Mouse (Mus musculus): ENCODE measurements around the gene Arfgap1.

The Arfgap1 gene

GRCm38 (mm10) chr2:180967010-180967763 is at the start of gene Arfgap1:
Gene Arfgap1, plus strand, starts transcription at chr2:180967225.
- in situ Hi-C loops (cut with MboI, MseI) = no loop called here

GRCm38 (mm10) chr2:180919913-180920809 is 46.9 kb upstream of the Arfgap1 start:
- in situ Hi-C loops (cut with MboI, MseI) = no loop called here

GRCm38 (mm10) chr2:180920810-180921400 is 46.1 kb upstream of the Arfgap1 start, which contains the start of gene Ythdf1:
Gene Ythdf1, minus strand, starts transcription at chr2:180920949.
- in situ Hi-C loops (cut with MboI, MseI) = no loop called here

GRCm38 (mm10) chr2:180922739-180923138 is 44.3 kb upstream of the Arfgap1 start:
- in situ Hi-C loops (cut with MboI, MseI) = no loop called here

GRCm38 (mm10) chr2:180925176-180925575 is 41.8 kb upstream of the Arfgap1 start:
- in situ Hi-C loops (cut with MboI, MseI) = no loop called here

- in situ Hi-C loops (cut with MboI, MseI) = no loop called here
These were observed 38.3 kb upstream of the Arfgap1 start, which contains the start of gene Birc7 for GRCm38 (mm10) chr2:180928723-180929122. Gene Birc7, plus strand, starts transcription at chr2:180929023.

DNA sequence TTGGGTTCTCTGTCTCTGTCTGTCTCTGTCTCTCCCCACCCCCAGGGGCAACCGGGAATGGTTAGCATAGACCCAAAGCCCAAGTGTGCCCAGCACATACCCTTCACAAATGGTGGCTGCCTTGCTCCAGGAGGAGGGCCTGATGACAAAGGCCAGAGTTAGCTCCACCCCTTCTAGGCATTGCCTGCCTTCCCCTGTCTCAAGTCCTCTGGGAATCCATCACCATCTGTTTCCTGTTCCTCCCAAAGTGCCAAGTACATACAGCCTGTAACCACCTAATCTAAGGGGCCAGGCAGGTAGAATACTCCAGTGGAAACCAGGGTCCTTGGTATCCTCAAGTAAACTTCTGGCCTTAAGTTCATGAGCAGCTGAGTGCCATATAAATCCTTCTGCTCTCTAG is 34.6 kb upstream of the Arfgap1 start:
- in situ Hi-C loops (cut with MboI, MseI) = loop anchor here (5.0 kb wide), 1 partner anchor 125 kb away; no protein-coding TSS in a partner anchor

DNA sequence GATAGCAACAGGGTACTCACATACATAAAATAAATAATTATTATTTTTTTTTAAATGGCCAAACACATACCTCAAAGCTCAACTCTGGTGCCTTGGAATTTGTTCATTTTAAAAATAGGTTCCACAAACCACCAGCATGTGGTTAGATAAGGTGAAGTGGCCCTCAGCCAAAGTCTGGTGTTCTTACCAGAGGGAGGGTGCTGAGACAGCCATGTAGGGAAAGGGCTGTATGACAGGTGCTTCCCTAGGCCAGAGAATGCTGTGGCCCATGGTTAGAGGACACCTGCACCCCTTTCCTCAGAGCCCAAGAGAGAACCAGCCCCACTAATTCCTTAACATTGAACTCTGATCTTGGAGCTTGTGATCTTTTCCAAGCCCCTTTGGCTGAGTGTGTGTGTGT is 26.8 kb upstream of the Arfgap1 start:
- in situ Hi-C loops (cut with MboI, MseI) = loop anchor here (10.0 kb wide), 1 partner anchor 515 kb away; the partner anchor contains the start of gene Zbtb46

DNA sequence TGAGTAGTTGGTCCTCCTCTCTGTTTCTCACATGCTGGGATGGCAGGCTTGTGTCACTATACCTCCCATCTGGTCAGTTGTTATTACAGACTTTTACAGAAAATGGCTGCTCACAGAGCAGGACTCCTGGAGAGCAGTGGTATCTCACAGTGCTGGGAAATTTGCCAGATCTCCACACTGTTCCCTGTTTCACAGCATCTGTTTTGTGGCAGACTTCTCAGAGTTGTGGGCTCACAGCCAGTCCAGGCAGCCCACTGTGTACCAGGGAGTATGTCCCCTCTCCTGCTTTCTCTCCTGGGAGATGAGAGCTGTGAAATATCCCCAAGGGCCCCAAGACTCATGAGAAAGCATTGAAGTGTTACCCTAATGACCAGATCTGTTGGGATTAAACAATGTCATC is 25.2 kb upstream of the Arfgap1 start:
- in situ Hi-C loops (cut with MboI, MseI) = loop anchor here (10.0 kb wide), 1 partner anchor 513 kb away; the partner anchor contains the start of gene Zbtb46

GRCm38 (mm10) chr2:180949947-180950346 is 17.1 kb upstream of the Arfgap1 start:
- in situ Hi-C loops (cut with MboI, MseI) = loop anchor here (10.0 kb wide), 1 partner anchor 505 kb away; the partner anchor contains the start of gene Zbtb46

GRCm38 (mm10) chr2:180952731-180953171 is 14.3 kb upstream of the Arfgap1 start:
- in situ Hi-C loops (cut with MboI, MseI) = no loop called here

GRCm38 (mm10) chr2:180953638-180954037 is 13.4 kb upstream of the Arfgap1 start:
- in situ Hi-C loops (cut with MboI, MseI) = no loop called here

DNA sequence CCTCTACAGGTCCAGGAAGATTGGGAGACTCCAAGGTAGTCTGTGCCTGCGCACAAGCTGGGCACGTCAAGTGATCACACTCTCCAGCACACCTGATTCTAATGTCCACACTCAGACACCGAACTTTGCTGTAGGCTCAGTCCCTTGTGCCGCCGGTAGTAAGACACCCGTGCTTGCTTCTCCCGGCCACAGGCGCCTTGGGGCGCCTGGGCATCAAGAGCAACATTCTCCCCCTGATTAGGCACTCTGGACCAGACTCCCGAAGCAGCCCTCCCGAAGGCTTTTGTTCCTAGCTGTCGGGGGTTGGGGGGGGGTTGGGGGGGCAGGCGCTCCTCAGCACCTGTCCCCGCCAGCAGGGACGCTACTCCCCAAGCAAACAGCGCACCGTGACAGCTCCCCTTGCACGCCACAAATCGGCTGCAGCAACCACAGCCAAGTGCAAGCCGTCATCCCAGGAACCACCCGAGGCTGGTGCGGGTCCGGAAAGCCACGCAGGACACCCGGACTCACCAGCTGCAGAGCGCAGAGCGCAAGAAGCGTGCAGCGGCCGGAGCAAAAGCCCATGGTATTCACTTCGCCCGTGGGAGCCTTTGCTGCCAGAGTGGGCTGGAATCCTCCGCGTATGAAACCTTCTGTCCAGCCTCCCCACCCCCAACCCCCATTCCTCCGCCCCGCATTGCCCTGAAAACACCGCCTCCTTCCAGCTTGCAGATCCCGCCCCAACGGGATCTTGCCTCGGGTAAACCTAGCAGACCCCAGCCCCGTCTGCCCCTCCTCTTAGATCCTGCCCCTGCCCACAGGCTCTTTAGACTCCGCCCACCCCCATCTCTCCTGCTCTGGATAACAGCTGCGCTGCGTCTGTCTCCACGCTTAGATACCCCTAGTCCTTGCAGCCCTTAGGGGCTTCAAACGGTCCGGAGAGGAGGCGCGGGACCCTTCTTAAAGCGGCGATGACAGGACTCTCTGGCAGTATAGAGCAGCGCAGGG is 12.7 kb upstream of the Arfgap1 start, which contains the start of gene Nkain4:
TSS of gene Nkain4 (minus strand) at position 639 of the 987 bp plus-strand sequence.
- in situ Hi-C loops (cut with MboI, MseI) = no loop called here

- in situ Hi-C loops (cut with MboI, MseI) = no loop called here
These were observed 7.4 kb upstream of the Arfgap1 start for GRCm38 (mm10) chr2:180959605-180960004.

GRCm38 (mm10) chr2:180960187-180960586 is 6.8 kb upstream of the Arfgap1 start:
- in situ Hi-C loops (cut with MboI, MseI) = no loop called here

DNA sequence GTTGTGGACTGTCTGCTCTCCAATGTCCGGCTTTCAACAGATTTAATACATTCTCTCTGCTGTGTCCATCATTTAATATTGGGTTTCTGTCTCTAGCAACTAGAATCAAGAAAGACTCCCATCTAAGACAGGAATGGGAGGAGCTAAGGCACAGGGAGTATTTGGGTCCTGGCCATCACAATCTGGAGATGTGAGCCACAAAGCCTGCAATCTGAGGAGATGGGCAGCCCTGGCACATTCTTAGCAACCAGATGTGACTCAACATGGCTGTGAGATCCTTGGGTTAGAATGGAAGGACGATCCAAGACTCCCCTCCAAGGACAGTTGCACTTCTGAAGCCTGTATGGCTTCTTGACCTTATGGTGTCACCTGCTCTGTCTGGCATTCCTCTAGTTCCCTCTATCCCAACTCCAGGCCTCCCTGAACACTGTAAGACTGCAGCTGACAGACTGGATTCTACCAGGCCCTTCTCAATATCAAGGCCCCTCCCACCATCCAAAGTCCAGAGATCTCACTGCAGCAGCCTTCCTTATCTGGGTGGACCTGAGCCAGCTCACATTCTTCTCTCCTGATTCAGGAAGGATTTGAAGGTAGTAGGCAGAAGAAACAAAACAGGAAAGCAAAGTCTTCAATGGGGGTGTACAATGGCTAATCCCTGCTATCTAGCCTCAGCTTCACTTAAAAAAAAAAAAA is 4.3 kb upstream of the Arfgap1 start:
- in situ Hi-C loops (cut with MboI, MseI) = no loop called here

- in situ Hi-C loops (cut with MboI, MseI) = no loop called here
These were observed 3.1 kb upstream of the Arfgap1 start for GRCm38 (mm10) chr2:180963956-180964355.

DNA sequence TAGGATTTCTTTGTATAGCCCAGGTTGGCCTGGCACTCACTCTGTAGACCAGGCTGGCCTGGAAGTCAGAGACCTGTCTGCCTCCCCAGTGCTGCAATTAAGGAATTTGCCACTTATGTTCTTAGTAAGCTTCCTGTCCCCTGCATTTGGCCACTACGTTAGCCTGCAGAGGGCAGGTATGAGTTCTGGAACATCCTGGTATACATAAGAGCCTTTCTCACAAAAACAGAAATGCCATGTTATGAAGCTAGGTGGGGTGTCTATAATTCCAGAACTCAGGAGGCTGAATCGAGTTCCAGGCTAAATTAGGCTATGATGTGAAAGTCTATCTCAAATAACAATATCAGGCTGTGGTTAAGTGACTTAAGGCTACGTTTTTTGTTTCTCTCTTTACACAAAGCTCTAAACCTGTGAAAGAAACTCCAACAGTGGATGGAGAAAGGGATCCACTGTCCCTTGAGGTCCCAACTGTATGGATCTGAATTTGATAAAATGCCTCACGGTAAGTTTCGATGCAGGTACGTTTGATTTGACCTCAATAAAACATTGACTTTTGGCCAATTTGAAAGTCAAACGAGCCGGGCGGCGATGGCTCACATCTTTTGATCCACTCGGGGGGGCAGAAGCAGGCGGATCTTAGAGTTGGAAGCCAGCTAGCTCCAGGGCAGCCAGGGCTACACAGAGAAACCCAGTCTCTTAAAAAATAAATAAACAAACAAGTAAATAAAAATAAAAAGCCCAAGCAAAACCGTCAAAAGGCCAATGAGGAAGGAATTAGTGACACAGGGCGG is 738 bp upstream of the Arfgap1 start:
- in situ Hi-C loops (cut with MboI, MseI) = no loop called here

- in situ Hi-C loops (cut with MboI, MseI) = no loop called here
These were observed 14.1 kb downstream of the Arfgap1 start for GRCm38 (mm10) chr2:180981133-180981532.
